Mouse (Mus musculus): ENCODE data around the gene Wdr45.
"Not testable (repeated sequence)": the region's sequence is repeated elsewhere in the genome, so short reads cannot be mapped to it uniquely, and the experiment has no call there.

Gene Wdr45

DNA sequence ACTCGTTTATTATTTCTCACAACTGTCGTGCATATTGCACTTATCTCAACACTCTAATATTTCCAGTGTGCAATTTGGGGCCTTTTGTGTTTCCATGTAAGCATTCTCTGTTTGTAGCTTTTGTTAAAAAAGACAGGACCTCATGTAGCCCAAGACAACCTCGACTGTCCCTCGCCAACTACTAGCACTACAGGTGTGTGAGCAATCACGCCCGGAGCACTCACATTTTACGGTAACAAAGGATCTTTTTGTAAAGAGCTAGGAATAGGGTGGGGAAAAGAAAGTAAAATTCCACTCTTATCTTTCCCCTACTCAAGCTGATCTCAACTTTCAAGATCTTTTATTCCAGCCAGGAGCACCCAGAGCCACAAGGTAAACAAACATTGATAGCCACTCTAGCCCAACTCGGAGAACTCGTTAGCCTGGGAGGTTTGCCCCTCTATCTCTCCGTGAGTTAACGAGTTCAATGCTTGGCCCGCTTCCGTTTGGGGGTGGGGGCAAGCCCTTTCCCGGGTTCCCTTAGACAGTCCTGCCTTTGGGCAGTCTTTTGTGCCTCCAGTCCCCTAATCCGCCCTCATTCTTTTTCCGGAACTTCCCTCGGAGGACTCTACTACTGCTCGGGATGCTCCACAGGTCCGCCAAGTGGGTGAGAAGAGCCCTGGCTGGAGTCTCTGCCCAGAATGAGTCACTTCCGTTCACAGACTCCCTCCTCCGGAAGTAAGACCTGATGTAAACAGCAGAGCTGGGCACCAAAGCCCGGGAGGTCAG, 7.6 kb downstream of the Wdr45 start, which contains the start of gene Gm45208:
Gm45208 (plus strand) TSS at position 732 of the 768 bp plus-strand sequence.
- DNase-seq: peak; percentile 53

DNA sequence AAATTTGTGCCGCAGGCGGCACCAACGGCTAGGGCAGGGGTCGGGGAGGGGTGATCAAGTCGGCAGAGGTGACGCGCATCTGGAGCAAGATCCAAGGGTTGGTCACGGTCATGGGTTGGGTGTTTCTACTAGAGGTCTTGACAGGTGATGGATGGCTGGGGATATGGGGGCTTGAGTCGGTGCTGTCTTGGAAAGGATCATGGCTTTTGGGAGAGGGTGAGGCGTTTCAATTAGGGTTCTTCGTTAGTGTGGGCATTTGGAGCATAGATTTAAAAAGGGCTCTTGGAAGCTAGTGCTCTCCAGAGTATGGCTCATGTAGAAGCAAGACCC, 8.1 kb downstream of the Wdr45 start:
- no peak for DNase-seq

DNA sequence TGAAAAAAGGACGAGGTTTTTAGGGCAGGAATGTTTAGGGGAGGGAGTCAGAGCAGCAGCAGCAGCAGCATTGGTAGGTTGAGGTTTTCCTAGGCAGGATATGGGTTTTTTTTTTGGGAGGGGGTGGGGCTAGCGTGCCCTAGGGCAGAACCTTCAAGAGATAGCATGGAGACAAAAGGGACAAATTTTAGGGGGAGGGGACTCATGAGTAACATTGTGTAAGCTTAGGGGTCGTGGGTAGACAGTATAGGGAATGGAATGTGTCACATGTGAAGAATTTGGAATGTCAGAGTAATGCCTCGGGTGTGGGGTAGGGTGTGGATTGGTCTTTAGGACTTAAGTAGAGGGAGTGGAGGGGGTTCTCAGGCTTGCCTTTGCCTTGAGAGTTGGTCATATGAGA, 8.6 kb downstream of the Wdr45 start:
- DNase-seq: no peak

DNA sequence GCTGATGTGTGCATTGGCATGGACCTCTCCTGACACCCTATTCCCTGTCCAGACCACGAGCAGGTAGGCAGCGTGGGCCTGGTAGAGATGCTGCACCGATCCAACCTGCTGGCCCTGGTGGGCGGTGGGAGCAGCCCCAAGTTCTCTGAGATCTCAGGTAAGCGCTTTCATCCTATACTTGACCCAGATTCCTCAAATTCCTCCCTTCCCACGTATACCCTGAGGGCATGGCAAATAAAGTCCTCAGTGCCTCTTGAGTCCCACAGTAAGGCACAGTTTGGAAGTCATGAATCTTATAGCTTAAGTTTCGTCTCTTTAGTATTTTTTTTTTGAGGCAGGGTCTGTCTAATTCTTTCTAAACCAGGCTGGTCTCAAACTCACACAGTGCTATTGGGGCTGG, 10.0 kb downstream of the Wdr45 start:
- no peak for DNase-seq

DNA sequence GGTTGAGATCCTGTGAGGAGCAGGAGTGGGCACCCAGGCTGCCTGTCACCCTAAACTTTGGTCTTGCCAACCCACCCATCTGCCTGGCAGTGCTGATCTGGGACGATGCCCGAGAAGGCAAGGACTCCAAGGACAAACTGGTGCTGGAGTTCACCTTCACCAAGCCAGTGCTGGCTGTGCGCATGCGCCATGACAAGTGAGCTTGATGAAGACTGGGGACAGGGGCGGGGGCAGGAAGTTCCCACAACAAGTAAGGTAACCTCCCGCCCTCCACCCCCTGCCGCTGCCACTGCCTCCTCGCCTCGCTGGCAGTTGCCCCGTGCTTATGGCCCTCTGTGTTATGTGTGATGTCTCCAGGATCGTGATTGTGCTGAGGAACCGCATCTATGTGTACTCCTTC, 11.7 kb downstream of the Wdr45 start:
- no peak for DNase-seq

DNA sequence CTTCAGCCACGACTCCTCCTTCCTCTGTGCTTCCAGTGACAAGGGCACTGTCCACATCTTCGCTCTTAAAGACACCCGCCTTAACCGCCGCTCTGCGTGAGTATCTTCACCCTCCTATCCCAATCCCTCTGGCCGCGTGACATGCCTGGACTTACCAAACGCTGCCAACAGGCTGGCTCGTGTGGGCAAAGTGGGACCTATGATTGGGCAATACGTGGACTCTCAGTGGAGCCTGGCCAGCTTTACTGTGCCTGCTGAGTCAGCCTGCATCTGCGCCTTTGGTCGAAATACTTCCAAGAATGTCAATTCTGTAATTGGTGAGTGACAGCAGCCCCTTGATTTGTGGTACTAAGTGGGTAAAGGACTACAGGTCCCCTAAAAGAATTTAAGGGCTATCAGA, 13.0 kb downstream of the Wdr45 start:
- no peak for DNase-seq

DNA sequence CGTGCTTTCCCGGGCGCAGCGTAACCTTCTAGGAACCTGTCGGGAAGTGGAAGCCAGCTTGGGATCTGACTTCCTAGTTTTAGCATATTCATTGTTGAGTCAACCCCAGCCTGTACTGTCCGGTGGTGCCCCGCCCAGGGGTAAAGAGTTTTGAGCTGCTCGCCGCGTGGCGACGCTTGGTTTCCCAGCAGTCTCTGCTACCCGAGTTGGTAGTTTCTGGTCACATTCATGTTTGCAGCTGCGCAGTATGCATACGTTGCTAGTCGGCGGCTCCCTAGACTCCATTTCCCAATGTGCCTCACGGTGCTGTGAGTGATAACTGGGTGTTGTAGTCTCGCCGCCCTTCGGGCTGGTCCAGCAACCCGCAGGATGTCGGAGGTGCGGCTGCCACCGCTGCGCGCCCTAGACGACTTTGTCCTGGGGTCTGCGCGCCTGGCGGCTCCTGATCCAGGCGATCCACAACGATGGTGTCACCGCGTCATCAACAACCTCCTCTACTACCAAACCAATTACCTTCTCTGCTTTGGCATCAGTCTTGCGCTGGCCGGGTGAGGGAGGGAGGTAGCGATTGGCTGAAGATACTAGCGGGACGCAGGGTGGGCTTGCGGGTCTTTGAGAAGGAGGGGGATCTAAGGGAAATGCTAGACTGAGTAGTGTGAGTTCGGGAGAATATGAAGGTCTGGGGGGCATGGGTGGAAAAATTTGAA, 14.2 kb downstream of the Wdr45 start, which contains the start of gene Praf2:
Praf2 (plus strand) TSS at position 225 of the 707 bp plus-strand sequence.
- DNase-seq: peak; percentile 66

DNA sequence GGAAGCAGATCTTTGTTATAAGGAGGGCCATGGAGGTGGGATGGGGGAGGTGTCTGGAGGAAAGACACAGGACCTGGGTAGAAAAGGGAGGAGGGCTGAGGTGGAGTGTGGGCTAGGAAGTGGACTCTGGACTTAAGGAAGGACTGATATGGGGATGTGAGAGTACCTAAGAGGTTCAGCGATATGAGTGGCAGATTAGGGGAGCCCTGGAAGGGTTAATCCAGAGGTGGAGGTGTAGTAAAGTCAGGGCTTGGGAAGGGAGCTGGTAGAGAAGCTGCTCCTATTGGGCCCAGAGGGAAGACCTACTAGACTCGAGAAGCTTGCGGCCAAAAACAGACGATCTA, 14.8 kb downstream of the Wdr45 start:
- no peak for DNase-seq

DNA sequence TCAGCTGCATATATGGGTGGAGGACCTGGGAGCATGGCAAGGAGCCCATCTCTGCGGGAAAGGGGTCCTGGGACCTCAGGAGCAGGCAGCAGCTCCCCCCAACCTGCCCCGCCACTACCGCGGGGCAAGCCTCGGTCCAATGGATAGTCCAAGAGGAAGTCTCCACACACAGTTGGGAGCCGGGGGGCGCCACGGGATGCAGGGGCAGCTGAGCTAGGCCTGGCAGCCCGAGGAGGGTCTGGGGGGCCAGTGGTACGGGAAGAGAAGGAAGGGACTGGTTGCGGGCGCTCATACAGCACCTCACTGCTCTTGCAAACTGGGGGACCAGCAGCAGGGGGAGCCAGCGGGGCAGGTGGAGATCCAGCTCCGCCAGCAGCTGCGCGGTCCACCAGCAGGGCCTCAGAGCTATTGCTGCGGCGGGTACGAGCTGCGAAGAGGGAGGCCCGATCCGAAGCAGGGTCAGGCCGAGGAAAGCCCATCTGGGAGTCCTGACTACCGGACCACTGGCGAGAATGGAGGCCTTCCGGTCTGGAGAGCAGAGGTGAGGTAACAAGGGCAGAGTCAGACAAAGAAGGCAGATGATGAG, 19.5 kb downstream of the Wdr45 start:
- peak; percentile 66 for DNase-seq

DNA sequence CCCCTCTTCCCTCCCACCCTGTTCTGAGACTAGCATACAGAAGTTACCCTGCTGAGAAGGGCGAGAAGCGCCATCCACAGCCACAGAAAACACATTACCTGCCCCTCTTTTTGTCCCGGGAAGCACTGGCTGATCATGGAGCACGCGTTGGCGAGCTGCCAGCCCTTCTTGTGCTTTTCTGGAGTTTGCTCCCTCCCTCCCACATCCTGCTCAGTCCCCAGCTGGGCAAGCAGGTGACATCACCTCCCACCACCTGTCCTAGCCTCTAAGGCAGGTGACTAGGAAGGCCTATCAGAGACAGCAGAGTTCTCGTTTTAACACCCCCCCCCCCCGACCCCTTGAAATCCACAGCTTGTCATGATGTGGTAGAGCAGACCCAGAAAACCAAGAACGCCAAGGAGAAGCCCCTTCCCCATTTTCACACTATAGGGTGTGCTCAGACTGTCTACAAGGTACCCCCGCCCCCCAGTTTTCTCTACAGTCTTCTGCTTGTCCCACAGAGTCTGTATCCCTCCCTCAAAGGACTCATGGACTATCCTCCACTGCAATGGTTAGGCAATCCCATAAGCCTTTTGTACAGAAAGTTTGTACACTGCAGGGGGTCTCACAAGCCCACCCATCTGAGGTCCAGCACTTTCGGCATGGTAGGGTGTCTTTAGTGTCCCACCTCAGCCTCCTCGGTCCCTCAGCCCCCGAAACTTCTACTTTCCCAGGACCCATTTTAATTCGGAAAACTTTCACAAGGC, 25.4 kb downstream of the Wdr45 start:
- no peak for DNase-seq

DNA sequence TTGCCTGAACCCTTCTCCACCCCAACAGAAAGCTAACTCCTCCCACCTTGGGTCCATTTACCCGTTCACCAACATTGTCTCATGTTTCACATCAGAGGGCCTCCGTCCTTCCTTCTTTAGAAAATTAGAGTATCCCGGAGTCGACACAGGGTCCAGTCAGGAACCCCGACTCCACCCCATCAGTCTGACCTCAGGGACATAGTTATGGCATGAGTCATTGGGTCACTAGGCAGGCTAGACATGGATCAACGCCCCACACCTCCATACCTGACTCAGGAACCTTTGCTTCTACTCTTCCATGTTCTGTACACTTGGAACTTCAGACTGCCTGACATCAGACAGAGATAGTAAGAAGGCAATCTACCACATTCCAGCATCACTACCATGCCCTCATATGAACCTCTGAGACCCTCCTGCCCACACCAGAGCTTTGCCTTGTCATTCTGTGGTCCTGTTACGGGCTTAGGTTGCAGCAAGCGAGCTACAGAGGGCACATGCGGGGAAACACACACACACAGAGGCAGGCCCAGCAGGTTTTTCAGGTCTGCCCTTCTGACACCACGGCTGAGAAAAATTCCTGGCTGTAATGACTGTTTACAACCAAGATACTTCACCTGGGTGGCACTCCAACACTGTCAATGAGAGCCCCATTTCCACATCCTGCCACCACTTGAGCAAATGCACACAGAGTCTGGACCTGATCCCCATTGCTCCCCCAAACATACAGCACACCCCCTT, 26.1 kb downstream of the Wdr45 start:
- no peak for DNase-seq

DNA sequence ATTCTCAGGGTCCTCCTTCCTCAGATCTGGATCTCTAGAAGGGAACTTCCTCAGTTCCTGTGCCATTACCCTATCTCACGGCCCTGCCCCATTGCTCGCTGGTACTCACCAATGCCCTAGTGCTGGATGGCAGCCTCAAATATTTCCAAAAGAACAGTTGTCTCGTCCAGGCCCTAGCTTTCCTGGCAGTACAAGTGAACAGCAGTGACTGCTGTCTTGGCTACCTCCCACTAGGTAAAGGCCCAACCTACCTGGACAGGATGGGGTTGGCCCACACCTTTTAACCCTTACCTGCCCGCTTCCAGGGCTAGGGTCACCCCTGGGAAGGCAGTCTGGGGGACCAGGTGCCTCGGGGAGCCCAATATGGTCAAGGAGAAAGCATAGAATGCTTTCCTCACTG, 27.0 kb downstream of the Wdr45 start:
- DNase-seq: no peak

DNA sequence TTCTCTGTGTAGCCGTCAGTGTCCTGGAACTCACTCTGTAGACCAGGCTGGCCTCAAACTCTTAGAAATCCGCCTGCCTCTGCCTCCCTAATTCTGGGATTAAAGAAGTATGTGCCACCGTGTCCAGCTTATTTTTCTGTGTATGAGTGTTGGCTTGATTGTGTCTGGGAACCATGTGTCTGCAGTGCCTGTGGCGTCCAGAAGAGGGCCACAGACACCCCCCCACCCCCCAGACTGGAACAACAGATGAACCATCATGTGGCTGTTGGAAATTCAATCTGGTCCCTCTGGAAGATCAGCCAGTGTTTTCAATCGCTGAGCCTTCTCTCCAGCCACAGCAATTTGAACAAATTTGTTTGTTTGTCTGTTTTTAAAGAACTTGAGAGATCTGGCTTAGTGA, 29.3 kb downstream of the Wdr45 start:
- no peak for DNase-seq

DNA sequence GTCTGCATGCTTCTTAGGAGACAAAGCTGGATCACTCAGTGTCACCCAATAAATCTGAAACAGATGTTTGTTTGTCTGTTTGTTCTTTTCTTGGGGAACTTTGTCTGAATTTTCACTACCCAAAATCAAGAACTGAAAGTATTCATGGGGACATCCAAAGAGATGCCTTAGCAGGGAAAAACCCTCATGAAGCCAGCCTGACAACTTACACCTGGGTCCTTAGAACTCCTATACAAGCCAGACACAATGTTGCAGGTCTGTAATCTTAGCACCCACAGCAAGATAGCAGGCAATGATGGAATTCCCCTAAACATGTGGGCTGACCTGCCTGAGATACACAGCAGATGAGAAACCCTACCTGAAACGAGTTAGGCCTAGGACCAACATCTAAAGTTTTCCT, 30.8 kb downstream of the Wdr45 start:
- DNase-seq: no peak

DNA sequence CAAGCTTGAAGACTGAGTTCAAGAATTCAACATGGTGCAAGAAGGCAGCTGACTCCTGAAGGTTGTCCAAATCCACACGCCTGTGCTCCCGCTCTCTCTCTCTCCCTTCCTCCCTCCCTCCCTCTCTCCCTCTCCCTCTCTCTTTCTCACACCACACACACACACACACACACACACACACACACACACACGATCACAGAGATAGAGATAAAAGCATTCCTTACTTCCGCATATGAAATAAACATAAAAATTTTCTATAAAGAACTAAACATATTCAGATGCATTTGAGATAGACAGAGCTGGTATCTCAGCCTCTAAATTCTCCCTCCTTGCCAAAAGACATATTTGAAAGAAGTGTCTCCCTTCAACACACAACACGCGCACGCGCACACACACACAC, 31.3 kb downstream of the Wdr45 start:
- no peak for DNase-seq

DNA sequence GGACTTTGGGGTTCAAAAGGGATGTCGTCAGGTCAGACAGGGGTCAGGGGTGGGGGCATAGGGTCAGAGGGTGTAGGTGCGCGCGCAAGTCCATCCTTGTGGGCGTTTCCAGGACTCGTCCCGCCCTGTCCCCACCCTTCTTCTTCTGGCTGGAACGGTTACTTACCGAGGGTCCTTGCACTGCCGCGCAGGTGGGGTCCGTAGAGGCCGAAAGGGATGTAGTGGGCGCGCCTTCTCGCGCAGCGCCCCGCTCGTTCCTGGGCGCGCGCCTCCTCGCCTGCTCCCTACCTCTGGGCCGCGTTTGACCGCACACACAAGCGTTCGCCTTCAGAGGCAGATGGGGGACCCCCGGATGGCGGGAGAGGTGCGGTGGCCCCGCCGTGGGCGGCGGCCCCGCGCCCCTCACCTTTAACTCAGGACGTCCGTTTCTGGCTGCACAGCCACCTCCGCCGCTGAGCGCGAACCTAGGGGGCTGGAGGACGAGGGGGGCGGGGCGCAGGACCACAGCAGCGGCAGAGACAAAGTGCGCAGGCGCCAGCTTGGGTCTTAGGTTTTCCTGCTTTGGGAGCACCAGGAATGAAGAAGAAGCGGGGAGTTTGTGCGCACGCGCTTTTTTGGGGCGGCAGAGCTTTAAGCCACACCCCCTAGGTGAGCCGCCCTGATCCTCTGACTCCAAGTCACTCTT, 36.4 kb downstream of the Wdr45 start, which contains the start of gene Ccdc120:
Ccdc120 (minus strand) TSS at position 474 of the 685 bp plus-strand sequence.
- peak; percentile 83 for DNase-seq

DNA sequence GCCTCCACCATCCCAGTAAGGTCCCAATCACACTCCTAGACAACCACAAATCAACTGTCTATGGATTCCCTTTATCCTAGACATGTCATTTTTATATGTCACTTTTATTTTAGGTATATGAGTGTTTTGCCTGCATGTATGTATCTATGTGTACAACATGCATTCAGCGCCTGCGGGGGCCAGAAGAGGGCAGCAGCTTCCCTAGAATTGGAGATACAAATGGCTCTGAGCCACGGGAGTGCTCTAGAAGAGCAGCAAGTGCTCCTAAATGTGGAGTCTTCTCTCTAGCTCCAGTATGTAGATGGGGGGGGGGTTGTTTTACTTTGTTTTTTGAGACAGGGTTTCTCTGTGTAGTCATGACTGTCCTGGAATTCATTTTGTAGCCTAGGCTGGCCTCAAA, 39.5 kb downstream of the Wdr45 start:
- not testable (repeated sequence) for DNase-seq

DNA sequence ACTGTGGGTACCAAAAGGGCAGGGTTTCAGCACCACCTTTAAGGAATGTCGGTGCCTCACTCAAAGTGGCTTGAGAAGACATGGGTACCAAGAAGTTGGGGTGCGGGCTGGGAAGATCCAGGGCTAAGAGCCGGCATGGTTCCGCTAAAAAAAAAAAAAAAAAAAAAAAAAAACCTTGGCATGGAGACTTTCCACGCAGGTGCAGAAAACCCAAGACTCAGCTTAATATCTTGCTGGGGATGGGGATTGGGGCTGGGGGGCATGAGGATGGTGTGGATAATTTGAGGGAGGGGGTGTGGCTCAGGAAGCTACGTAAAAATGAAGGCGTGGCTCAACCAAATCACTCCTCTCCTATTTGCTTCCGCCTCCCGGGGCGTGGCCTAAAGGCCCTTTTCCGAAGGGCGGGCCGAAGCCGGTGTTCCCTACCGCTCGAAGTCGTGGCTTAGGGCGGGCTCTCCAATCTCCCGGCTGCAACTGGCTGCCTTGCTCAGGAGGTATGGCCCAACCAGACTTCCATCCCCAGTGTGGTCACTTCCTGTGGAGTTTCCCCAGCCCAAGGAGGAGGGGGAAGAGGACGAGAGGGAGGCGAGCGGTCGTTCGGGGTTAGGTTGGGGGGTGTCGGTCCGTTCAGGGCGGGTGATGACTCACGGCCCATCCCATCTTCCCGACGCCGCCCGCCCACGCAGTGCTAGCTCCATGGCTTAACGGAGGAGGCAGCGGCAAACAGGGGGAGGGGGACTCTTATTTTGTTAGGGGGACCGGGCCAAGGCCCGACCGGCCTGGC, 48.2 kb downstream of the Wdr45 start, which contains the start of gene Tfe3:
Tfe3 (plus strand) TSS at position 424 of the 784 bp plus-strand sequence.
- peak; percentile 78 for DNase-seq

DNA sequence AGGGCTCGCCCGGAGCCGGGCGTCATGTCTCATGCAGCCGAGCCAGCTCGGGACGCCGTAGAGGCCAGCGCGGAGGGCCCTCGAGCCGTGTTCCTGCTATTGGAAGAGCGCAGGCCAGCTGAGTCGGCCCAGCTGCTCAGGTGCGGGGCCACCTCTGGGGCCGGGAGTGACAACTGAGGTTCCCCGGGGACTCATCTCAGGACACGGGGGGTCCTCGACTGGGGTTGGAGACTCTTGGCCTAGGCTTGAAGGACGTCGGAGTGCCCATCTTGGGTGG, 48.7 kb downstream of the Wdr45 start:
- DNase-seq: no peak

DNA sequence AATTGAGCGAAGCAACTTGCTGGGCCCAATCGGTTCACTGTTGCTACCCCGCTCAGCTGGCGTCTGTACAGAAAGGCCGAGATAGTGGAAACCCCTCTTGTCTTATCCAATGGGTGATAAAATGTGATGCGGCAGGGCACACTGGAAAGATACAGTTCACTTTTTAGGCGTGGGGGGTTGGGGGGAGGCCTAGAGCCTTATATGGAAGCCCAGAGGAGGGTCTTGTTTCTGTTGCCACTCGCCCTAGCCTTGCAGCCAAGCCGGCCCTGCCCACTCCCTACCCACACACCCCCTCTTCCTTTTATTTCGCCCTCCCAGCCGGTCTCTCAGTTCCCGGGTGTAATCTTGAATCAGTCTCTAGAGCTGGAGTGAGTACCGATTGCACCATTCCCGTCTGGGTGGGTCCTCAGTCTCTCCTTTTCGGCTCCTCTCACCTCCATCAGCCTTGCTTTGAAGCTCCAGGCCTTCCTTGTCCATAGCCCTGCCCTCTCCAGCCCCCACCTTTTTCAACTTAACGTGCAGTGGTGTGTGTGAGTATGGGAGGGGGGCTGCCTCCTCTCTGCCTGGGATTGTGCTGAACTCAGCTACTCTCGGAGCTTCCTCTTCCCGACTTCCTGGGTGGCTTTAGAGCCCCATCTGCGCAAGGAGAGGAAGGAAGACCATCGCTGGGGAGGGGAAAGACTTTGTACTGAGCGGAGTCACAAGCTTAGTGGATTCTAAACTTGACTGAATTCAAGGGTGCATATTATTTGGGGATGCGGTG, 49.7 kb downstream of the Wdr45 start:
- DNase-seq: no peak

Measured in right cerebral cortex, postnatal 4 days (tissue).